Mouse (Mus musculus): ENCODE measurements around the gene 1700020L24Rik. TPM values are rescaled to one million over a fixed set of nuclear protein-coding genes. Genes with fewer than 3 reads are reported as not detected.

The 1700020L24Rik gene
- total and polyA plus RNA-seq, 3 experiments, result 0.60 TPM; not detected in 2

DNA sequence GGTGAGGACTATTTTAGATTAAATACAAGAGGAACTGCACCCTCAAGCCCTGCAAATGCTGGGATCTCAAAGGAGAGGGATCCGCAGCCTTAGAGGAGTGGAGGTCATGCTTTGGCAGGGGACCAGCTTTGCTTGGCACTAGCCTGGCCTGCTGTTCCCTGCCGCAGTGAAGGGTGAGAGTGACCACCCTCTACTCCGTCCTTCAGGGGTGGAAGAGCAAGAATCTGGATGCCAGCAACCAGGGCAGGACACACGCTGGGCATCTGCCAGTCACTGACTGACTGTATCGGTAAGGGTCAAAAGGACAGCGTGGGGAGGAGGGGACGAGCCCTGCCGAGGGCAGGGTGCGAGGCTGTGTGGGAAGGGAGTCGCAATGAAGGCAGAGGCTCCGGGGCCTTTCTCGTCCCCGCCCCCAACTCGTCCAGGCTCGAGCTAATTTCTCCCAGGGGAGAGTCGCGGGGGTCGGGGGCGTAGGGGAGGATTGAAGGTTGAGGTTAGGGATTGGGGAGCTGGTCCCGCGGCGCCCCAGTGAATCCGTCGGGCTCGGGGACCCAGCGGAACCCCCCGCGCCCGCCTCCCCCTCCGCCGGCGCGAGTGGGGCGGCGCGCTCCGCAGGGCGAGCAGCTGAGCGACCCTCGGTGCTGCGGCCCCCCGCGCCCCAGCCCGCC, 28.3 kb upstream of the 1700020L24Rik start, which contains the start of gene Rasl10b:
Gene Rasl10b, plus strand, starts transcription at position 51 of the 668 bp plus-strand sequence.
- no peak for DNase-seq (ENCODE audit: low read depth, low spot score)
- H3K9ac ChIP-seq (ENCODE audit: control insufficient read depth, low read depth, low read length, poor library complexity, severe bottlenecking), result no peak within 1 kb of the TSS
- H3K27ac ChIP-seq (ENCODE audit: control insufficient read depth, low read depth, low read length), result no peak within 1 kb of the TSS
- no peaks in the 10 kb centered on the region for H3K9me3 ChIP-seq (replicated peaks; ENCODE audit: insufficient read depth, low read length)
- TF ChIP-seq BHLHE40 (IDR thresholded peaks at IDR 0.05; ENCODE audit: borderline replicate concordance, low read depth, low read length), result no peak
- TF ChIP-seq JUND (IDR thresholded peaks at IDR 0.05; ENCODE audit: low read depth, low read length), result no peak
- no peak for TF ChIP-seq RAD21 (IDR thresholded peaks at IDR 0.05; ENCODE audit: low read depth, low read length)
- no peak for TF ChIP-seq MYB (IDR thresholded peaks at IDR 0.05; ENCODE audit: low read depth, low read length)
- no peak for TF ChIP-seq NELFE (IDR thresholded peaks at IDR 0.05; ENCODE audit: low read depth, low read length)
- TF ChIP-seq ELF1 (IDR thresholded peaks at IDR 0.05; ENCODE audit: low read depth, low read length), result no peak
- TF ChIP-seq MAFK (IDR thresholded peaks at IDR 0.05; ENCODE audit: borderline replicate concordance, low read depth, low read length), result no peak
- no peak for TF ChIP-seq MXI1 (IDR thresholded peaks at IDR 0.05; ENCODE audit: low read depth, low read length)
- no peaks in the 10 kb centered on the region for H3K4me1 ChIP-seq (ENCODE audit: control insufficient read depth in 1 of 2, insufficient read depth in 2 of 2, low read length in 2 of 2)
- no peak within 1 kb of the TSS for H3K4me3 ChIP-seq (ENCODE audit: control insufficient read depth in 1 of 2, insufficient read depth in 1 of 2, low read depth in 2 of 2, low read length in 2 of 2)
- peaks cover 2 to 8% of the 10 kb centered on the region in 2 experiments; a peak in 3 of 4 replicates for H3K27me3 ChIP-seq (ENCODE audit: control insufficient read depth in 1 of 2, insufficient read depth in 2 of 2, low read length in 2 of 2)
- no peaks in the 10 kb centered on the region for H3K36me3 ChIP-seq (ENCODE audit: control insufficient read depth in 1 of 2, insufficient read depth in 2 of 2, low read length in 2 of 2)
- no peaks in the 10 kb centered on the region for H3K79me2 ChIP-seq (ENCODE audit: control insufficient read depth, insufficient read depth, low read length, poor library complexity)

DNA sequence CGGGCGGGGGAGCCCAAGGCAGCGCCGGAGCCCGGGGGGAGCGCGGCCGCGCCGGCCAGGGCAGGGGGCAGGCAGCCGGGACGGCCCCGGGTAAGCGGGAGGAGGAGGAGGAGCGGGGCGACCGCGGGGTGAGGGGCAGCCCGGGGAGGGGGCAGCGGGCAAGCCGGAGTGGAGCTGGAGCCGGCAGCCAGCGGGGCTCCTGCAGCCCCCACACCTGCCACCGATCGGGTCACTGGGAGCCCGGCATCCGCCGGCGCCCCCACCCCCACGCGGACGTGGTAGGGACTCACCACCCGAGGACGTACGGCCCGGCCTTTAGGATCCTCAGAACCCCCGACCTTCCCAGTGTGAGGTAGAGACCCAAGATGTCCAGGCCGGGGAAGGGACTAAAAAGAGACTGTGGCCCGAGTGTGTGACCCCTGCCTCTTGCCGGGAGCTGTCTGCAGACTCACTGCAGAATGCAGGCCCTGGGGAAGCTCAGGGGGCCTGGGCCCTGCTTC, 27.6 kb upstream of the 1700020L24Rik start:
- Histone ChIP-seq H3K4me1 (ENCODE audit: control insufficient read depth in 1 of 2, insufficient read depth in 2 of 2, low read length in 2 of 2) (no peaks in the 10 kb centered on the region), H3K27ac (ENCODE audit: control insufficient read depth, low read depth, low read length) (no peak overlapping the region), H3K4me3 (ENCODE audit: control insufficient read depth in 1 of 2, insufficient read depth in 1 of 2, low read depth in 2 of 2, low read length in 2 of 2) (no peak overlapping the region), H3K36me3 (ENCODE audit: control insufficient read depth in 1 of 2, insufficient read depth in 2 of 2, low read length in 2 of 2) (no peaks in the 10 kb centered on the region), H3K9me3 (replicated peaks; ENCODE audit: insufficient read depth, low read length) (no peaks in the 10 kb centered on the region), H3K27me3 (ENCODE audit: control insufficient read depth in 1 of 2, insufficient read depth in 2 of 2, low read length in 2 of 2) (peaks cover 2 to 8% of the 10 kb centered on the region in 2 experiments; a peak in 3 of 4 replicates), H3K9ac (ENCODE audit: control insufficient read depth, low read depth, low read length, poor library complexity, severe bottlenecking) (no peak overlapping the region), H3K79me2 (ENCODE audit: control insufficient read depth, insufficient read depth, low read length, poor library complexity) (no peaks in the 10 kb centered on the region)
- no peak for TF ChIP-seq CTCF (IDR thresholded peaks at IDR 0.05 in 2 of 3, conservative IDR thresholded peaks at IDR 0.05 in 1 of 3; ENCODE audit: control insufficient read depth in 1 of 3, insufficient read depth in 1 of 3, low read depth in 2 of 3, low read length in 3 of 3, poor library complexity in 1 of 3, severe bottlenecking in 1 of 3)
- TF ChIP-seq ELF1 (IDR thresholded peaks at IDR 0.05; ENCODE audit: low read depth, low read length), result no peak
- no peak for TF ChIP-seq EP300 (IDR thresholded peaks at IDR 0.05; ENCODE audit: low read depth in 1 of 2, low read length in 2 of 2)
- no peak for TF ChIP-seq MAFK (IDR thresholded peaks at IDR 0.05; ENCODE audit: borderline replicate concordance, low read depth, low read length)
- no peak for TF ChIP-seq ETS1 (IDR thresholded peaks at IDR 0.05; ENCODE audit: low read depth, low read length)
- no peak for TF ChIP-seq TCF12 (IDR thresholded peaks at IDR 0.05; ENCODE audit: low read depth, low read length)
- TF ChIP-seq ZMIZ1 (IDR thresholded peaks at IDR 0.05; ENCODE audit: low read depth, low read length), result no peak
- no peak for TF ChIP-seq GABPA (IDR thresholded peaks at IDR 0.05; ENCODE audit: low read depth, low read length)
- no peak for TF ChIP-seq POLR2A (IDR thresholded peaks at IDR 0.05; ENCODE audit: control insufficient read depth in 1 of 2, insufficient read depth in 1 of 2, low read depth in 1 of 2, low read length in 2 of 2, poor library complexity in 1 of 2)
- no peak for TF ChIP-seq CHD1 (IDR thresholded peaks at IDR 0.05; ENCODE audit: low read depth, low read length)
- TF ChIP-seq ZC3H11A (IDR thresholded peaks at IDR 0.05; ENCODE audit: low read depth, low read length), result no peak
- DNase-seq (ENCODE audit: low read depth, low spot score), result no peak
